Mouse (Mus musculus): ENCODE measurements around the gene Rbck1.

DNA sequence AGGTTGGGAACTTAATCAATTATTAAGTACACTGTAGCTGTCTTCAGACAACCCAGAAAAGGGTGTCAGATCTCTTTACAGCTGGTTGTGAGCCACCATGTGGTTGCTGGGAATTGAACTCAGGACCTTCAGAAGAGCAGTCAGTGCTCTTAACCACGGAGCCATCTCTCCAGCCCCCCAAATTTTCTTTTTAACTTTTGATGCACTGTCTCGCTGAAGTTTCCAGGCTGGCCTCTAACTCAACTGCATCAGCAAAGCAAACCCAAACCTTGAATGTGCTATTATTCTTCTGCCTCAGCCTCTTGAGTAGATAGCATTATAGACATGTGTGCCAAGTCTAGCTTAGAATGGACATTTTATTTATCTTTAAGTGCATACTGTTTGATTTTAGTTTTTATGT is 15.3 kb upstream of the Rbck1 start:
- TF ChIP-seq CTCF (IDR thresholded peaks at IDR 0.05; ENCODE audit: low read depth) (no peak), EP300 (IDR thresholded peaks at IDR 0.05; ENCODE audit: low read depth) (no peak)
